Mouse (Mus musculus): ENCODE results near the gene Dcdc2a.

DNA sequence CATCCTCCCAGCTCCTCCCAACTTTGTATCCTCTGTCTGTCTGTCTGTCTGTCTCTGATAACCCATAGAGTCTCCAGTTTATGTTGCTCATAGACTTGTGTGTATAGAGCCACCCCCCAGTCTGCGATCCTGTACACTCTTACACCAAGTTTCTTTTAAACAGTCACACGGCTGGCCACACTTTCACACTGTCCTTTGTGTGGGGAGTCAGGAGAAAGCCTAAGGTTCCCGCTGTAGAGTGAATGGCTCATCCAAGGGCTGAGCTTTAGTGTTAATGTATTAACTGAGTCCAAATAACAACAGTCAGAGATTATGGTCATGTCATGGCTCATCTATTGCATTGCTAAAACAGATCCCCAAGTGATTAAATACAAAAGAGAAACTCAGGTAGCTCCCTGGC lies 87.3 kb downstream of the Dcdc2a start:
- TF ChIP-seq CTCF (IDR thresholded peaks at IDR 0.05; ENCODE audit: borderline replicate concordance, control insufficient read depth, extremely low read depth, insufficient read depth, low read length, poor library complexity): no peak
- no peak for TF ChIP-seq POLR2A (IDR thresholded peaks at IDR 0.05; ENCODE audit: control insufficient read depth, extremely low read depth, insufficient read depth, low read length, poor library complexity)
